Mouse (Mus musculus) cerebellum, postnatal 25 days (tissue): ENCODE measurements around the gene Gm27021.
"Not testable (repeated sequence)": the region's sequence is repeated elsewhere in the genome, so short reads cannot be mapped to it uniquely, and the experiment has no call there.

Source experiments
- DNase-seq, 2 experiments: peaks; one replicate each; pipeline ENCODE4 v3.0.0; 2021; ENCODE audit warnings: mixed read lengths in 2 of 2

The Gm27021 gene

GRCm38 (mm10) chr8:120685097-120685496 is 17.2 kb upstream of the Gm27021 start:
- DNase-seq, result no peak

DNA sequence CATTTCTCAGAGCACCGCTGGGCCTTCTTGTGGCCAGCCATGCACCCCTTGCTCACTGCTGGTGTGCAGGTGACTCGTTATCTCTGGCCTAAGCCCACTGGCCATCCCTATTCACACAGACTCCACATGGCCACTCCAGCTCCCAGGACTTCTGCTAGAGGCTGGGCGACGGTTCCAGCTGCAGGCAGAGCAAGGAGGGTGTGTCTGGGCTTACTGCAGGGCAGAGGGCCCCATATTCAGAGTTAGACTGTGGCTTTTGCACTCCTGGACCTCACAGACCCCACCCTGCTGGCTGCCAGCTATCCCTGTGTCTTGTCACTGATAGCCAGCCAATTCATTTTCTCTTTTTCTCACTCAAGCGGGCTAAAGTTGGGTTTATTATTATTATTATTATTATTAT is 16.2 kb upstream of the Gm27021 start:
- no peak for DNase-seq

GRCm38 (mm10) chr8:120683602-120684001 is 15.7 kb upstream of the Gm27021 start:
- DNase-seq, result peak; percentile 63 to 76

- DNase-seq, result peak in 1 of 2 experiments; percentile 52
These were observed 13.2 kb upstream of the Gm27021 start for GRCm38 (mm10) chr8:120681113-120681512.

- not testable (repeated sequence) for DNase-seq
These were observed 12.5 kb upstream of the Gm27021 start for GRCm38 (mm10) chr8:120680405-120680804.

GRCm38 (mm10) chr8:120679629-120680387 is 11.9 kb upstream of the Gm27021 start:
- DNase-seq, result no peak

DNA sequence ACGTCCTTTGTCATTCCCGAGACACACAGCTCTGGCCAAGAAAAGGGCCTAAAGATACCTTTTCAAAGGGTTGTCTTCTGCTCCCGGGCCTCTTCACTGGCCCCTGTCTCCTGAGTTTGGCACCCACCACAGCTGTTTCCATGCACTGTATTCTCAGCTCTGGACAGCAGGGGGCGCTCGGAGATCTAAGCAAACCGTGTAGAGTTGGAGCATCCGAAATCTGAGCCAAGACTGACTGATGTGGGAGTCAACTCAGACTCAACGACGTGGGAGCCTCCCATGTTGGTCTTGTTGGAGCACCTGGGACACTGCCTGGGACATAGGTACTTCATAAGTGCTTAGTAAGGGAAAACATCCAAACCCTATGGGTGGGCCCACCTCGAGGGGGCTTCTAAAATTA is 10.6 kb upstream of the Gm27021 start:
- DNase-seq, result peak; percentile 85 to 89

DNA sequence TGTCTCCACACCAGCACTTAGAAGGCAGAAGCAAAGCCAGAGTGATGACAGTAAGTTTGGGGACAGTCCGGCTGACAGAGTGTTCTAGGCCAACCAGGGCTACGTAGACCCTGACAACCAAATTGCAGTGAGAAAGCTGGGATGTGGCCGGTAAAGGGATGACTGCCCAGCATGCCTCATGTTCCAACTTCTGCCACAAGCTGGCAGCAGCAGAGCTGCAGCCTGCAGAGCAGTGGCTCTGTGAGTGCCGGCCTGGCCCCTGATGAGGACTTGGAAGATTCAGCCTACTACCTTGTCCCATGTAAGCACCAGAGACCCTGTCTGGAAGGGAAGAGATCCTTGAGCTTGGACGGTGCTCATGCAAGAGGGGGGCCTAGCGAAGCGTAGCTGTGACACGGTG is 7.8 kb upstream of the Gm27021 start:
- no peak for DNase-seq

DNA sequence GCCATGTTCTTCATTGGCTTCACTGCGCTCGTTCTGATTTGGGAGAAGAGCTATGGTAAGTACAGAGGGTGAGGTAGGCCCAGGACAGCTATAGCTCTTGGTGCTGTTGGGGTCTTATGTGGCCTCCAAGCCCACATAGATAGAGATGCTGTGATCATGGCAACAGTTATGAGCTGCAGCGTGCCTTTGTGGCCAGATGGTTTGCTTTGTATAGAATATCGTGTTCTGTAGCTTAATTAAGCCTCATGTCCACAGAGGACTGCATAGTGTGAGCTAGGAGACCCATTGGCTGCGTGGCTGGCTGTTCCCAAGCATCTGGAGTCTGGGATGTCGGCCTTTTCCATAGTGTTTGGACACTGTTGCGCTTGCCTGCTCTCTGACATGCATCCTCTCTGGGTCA is 5.4 kb upstream of the Gm27021 start:
- no peak for DNase-seq

GRCm38 (mm10) chr8:120672626-120673229 is 4.8 kb upstream of the Gm27021 start:
- DNase-seq, result no peak

DNA sequence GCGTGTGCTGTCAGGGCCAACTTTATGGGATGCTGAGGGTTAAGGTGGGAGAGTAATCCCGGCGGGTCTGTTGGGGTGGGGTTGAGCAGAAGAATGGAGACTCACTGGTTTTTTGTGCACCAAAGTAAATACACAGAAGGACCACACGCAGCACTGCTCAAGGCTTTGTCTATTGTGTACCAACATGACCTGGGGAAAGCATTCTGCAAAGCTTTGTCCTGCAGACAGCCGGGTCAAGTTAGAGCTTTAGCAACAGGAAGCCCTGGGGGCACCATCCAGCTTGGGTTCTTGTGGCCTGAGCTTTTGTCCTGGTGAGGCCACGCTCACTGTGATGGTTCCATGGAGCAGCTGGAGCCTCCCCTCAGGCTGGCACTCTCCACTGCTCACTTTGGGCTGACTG is 3.9 kb upstream of the Gm27021 start:
- no peak for DNase-seq

- no peak for DNase-seq
These were observed 561 bp upstream of the Gm27021 start, which contains the start of gene Emc8 for GRCm38 (mm10) chr8:120668374-120668905. Gene Emc8, minus strand, starts transcription at chr8:120668573.

DNA sequence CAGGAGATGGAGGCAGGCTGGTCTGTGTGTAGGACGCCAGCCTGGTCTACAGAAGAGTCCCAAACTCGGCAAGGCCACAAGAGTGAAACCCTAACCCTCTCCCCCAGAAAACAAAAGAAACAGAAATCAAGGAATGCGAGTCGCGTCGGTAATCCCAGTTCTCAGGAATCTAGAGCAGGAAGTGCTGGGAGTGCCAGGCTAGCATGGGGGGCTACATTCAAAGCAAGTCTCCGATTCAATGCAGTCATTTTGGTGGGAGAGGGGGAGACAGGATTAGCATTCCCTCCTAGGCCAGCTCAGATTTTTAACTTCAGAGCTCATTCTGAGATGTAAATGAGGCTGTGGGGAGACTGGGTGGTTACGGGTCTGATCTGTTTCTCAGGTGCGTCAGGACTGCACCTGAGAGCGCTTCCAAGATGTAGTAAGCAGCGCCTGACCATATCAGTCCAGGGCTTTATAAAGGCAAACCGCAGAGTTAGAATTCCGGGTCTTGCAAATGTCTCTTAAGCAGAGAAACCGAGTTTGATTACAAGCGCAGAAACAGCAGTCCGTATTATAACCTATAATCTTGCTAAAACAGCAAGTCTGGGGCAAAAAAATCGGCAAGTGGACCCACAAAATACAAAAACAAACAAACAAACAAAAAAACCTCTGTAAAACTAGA is 940 bp downstream of the Gm27021 start:
- DNase-seq, result no peak

GRCm38 (mm10) chr8:120665726-120666455 is 2.0 kb downstream of the Gm27021 start:
- peak in 1 of 2 experiments; percentile 36 for DNase-seq

DNA sequence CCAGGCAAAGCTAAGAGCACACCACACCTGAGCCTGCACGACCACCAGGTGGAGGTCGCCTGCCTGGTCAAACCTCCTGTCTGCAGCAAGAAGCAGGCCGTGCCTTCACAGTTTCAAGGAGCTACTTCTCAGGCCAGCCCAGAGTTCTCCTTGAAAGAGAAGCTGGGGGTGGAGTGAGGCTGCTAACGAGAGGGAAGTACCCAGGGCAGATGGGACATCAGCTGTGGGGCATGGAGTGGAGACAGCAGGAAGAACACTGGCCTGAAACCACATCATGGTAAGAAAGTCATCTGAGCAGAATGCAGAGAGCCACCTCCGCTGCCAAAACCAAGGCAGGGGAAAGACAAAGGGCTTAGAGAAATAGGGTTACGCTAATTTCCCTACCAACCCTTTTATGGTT is 3.3 kb downstream of the Gm27021 start:
- no peak for DNase-seq

- DNase-seq, result no peak
These were observed 10.5 kb downstream of the Gm27021 start for GRCm38 (mm10) chr8:120657415-120657814.

- DNase-seq, result no peak
These were observed 11.4 kb downstream of the Gm27021 start for GRCm38 (mm10) chr8:120656322-120657052.

DNA sequence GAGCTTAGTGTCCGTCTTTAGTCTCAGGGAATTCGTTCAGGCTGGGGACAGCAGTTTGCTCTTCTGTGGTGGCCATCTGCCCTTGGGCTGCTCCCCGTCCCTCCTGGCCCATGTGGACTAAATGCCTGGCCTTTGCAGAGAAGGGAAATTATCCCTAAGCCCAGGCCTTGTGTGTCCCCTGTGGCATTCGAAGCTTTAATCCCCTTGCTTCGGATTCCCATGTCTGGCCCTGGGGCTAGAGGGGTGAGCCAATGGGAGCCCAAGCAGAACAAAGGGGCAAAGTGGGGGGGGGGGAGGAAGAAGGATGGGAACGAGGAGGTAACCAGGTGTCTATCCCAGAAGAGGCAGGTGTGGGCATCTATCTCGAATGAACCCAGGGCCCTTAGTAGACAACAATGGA is 20.3 kb downstream of the Gm27021 start, which contains the start of gene 1190005I06Rik:
1190005I06Rik (minus strand) TSS at position 101 of the 400 bp plus-strand sequence.
- DNase-seq, result no peak

GRCm38 (mm10) chr8:120644663-120645062 is 23.2 kb downstream of the Gm27021 start:
- DNase-seq, result peak; percentile 60 to 77

DNA sequence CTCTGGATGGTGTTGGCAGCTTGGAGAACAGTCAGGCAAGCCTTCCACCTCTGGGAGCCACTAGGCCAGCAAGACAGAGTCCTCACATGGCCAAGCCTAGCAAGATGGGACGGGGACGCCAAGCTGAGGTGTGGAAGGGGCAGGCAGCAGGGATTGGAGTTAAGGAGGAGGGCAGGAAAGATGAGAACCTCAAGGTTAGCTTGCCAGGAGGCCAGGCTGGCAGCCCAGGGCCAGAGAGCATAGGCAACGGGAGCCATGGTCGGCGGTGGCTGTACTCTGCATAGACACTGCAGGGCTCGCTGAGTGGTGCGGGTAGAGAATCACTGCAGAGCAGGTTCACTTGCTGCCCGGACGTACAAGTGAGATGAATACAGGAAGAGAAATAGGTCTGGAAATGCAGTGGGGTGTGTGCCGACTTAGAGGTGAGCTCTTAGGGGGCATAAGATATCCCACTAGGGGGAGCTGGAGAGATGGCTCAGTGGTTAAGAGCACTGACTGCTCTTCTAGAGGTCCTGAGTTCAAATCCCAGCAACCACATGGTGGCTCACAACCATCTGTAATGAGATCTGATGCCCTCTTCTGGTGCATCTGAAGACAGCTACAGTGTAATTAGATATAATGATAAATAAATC is 25.7 kb downstream of the Gm27021 start:
- no peak for DNase-seq

DNA sequence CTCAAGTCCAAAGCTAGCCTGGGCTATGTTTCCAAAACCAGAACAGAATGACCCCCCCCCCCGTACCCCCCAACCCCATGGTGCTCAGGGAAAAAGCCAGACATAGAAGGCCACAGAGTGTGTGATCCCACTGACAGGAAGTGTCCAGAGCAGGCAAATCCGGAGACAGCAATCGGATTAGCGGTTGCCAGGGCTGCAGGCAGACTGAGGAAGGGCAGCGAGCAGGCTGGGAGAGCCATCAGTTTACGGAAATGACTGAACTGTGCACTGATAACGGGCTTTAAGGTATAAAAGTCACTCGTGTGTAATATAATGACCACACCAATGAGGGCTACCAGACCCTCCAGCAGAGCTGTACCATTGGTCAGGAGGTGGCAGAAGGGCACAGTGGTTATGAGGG is 26.6 kb downstream of the Gm27021 start:
- DNase-seq, result no peak
